Mouse (Mus musculus) E14TG2a.4 (cell line): ENCODE results near the gene Tecpr1.
A peak's percentile ranks its signal among the peaks of the same experiment; 100 is the strongest.

Source experiments
- H3K27me3 ChIP-seq: 2 replicates; pipeline ENCODE4 v1.6.1; 2014; ENCODE audit warnings: low read length, control low read depth; ENCODE audit not compliant: insufficient read depth
- H3K36me3 ChIP-seq: 2 replicates; pipeline ENCODE4 v1.6.1; 2014; ENCODE audit warnings: low read length, control low read depth; ENCODE audit not compliant: insufficient read depth
- H3K4me1 ChIP-seq: replicated peaks from 2 replicates; pipeline ENCODE4 v1.6.1; 2014; ENCODE audit warnings: low read depth, low read length, control low read depth
- H3K4me3 ChIP-seq: replicated peaks from 2 replicates; pipeline ENCODE4 v1.5.1; 2014; ENCODE audit warnings: mild to moderate bottlenecking, low read length
- H3K9me3 ChIP-seq: 2 replicates; pipeline ENCODE4 v1.6.1; 2014; ENCODE audit warnings: low read length, control low read depth
- CTCF ChIP-seq: conservative IDR thresholded peaks from 2 replicates; pipeline ENCODE4 v1.5.1; 2014; ENCODE audit warnings: low read length
- NANOG ChIP-seq: IDR thresholded peaks from 2 replicates; pipeline ENCODE4 v1.6.1; 2014; ENCODE audit warnings: borderline replicate concordance, low read length, mixed read lengths
- POU5F1 ChIP-seq: IDR thresholded peaks from 2 replicates; pipeline ENCODE4 v1.6.1; 2014; ENCODE audit warnings: low read length, borderline replicate concordance

The Tecpr1 gene

GRCm38 (mm10) chr5:144214453-144214852 lies 9.0 kb downstream of the Tecpr1 start:
- peak overlapping the region; percentile 54; the same call in 1 of the 2 replicates for H3K4me3 ChIP-seq
- no peaks in the 10 kb centered on the region for H3K9me3 ChIP-seq
- peaks cover 18% of the 10 kb centered on the region for H3K36me3 ChIP-seq
- peak; percentile 97 for TF ChIP-seq CTCF
- no peak for TF ChIP-seq NANOG
- H3K4me1 ChIP-seq: peaks cover 63% of the 10 kb centered on the region
- no peaks in the 10 kb centered on the region for H3K27me3 ChIP-seq

GRCm38 (mm10) chr5:144207478-144207877 lies 15.9 kb downstream of the Tecpr1 start:
- H3K9me3 ChIP-seq: no peaks in the 10 kb centered on the region
- peaks cover 28% of the 10 kb centered on the region for H3K36me3 ChIP-seq
- H3K4me1 ChIP-seq: peaks cover 45% of the 10 kb centered on the region
- no peaks in the 10 kb centered on the region for H3K27me3 ChIP-seq
- TF ChIP-seq CTCF (peak; percentile 94), NANOG (no peak)
- no peak overlapping the region for H3K4me3 ChIP-seq

- TF ChIP-seq CTCF (no peak), NANOG (no peak), POU5F1 (no peak)
- Histone ChIP-seq H3K9me3 (no peaks in the 10 kb centered on the region), H3K4me3 (no peak overlapping the region), H3K36me3 (peaks cover 20% of the 10 kb centered on the region), H3K27me3 (no peaks in the 10 kb centered on the region), H3K4me1 (peaks cover 32% of the 10 kb centered on the region)
Observed at GRCm38 (mm10) chr5:144206069-144206468, 17.3 kb downstream of the Tecpr1 start.

- H3K27me3 ChIP-seq: no peaks in the 10 kb centered on the region
- H3K9me3 ChIP-seq: no peaks in the 10 kb centered on the region
- TF ChIP-seq NANOG (no peak), POU5F1 (no peak), CTCF (no peak)
- 0 out of 2 replicates have a peak overlapping the region, but pooled peaks have one; percentile 20 for H3K4me3 ChIP-seq
- peaks cover 21% of the 10 kb centered on the region for H3K36me3 ChIP-seq
- H3K4me1 ChIP-seq: peaks cover 35% of the 10 kb centered on the region
Observed at GRCm38 (mm10) chr5:144204911-144205310, 18.5 kb downstream of the Tecpr1 start.

- Histone ChIP-seq H3K36me3 (peaks cover 24% of the 10 kb centered on the region), H3K4me1 (peaks cover 33% of the 10 kb centered on the region), H3K9me3 (no peaks in the 10 kb centered on the region), H3K27me3 (no peaks in the 10 kb centered on the region), H3K4me3 (0 out of 2 replicates have a peak overlapping the region, but pooled peaks have one; percentile 20)
- TF ChIP-seq NANOG (no peak), POU5F1 (no peak), CTCF (no peak)
Observed at GRCm38 (mm10) chr5:144204303-144204702, 19.1 kb downstream of the Tecpr1 start.

- no peak for TF ChIP-seq NANOG
- no peak for TF ChIP-seq POU5F1
- TF ChIP-seq CTCF: no peak
- Histone ChIP-seq H3K36me3 (peaks cover 26% of the 10 kb centered on the region), H3K4me1 (peaks cover 35% of the 10 kb centered on the region), H3K4me3 (no peak overlapping the region), H3K27me3 (no peaks in the 10 kb centered on the region), H3K9me3 (no peaks in the 10 kb centered on the region)
Observed at GRCm38 (mm10) chr5:144203398-144203959, 19.9 kb downstream of the Tecpr1 start.

GRCm38 (mm10) chr5:144202430-144202829 lies 21.0 kb downstream of the Tecpr1 start:
- Histone ChIP-seq H3K9me3 (no peaks in the 10 kb centered on the region), H3K27me3 (no peaks in the 10 kb centered on the region)
- TF ChIP-seq CTCF (peak; percentile 91), POU5F1 (no peak)

GRCm38 (mm10) chr5:144200616-144201015 lies 22.8 kb downstream of the Tecpr1 start:
- H3K4me1 ChIP-seq: peaks cover 38% of the 10 kb centered on the region
- no peaks in the 10 kb centered on the region for H3K27me3 ChIP-seq
- no peaks in the 10 kb centered on the region for H3K9me3 ChIP-seq
- no peak for TF ChIP-seq NANOG
- TF ChIP-seq POU5F1: no peak
- TF ChIP-seq CTCF: no peak
- no peak overlapping the region; the same call in 1 of the 2 replicates for H3K4me3 ChIP-seq
- peaks cover 18% of the 10 kb centered on the region for H3K36me3 ChIP-seq

More at GRCm38 (mm10) chr5:144202430-144202829, 21.0 kb downstream of the Tecpr1 start:
- H3K36me3 ChIP-seq: peaks cover 30% of the 10 kb centered on the region
- no peak overlapping the region for H3K4me3 ChIP-seq
- peaks cover 27% of the 10 kb centered on the region for H3K4me1 ChIP-seq

GRCm38 (mm10) chr5:144195567-144195966 lies 27.8 kb downstream of the Tecpr1 start:
- peaks cover 63% of the 10 kb centered on the region for H3K4me1 ChIP-seq
- H3K4me3 ChIP-seq: no peak overlapping the region
- H3K27me3 ChIP-seq: peaks cover 13% of the 10 kb centered on the region
- H3K9me3 ChIP-seq: no peaks in the 10 kb centered on the region
- TF ChIP-seq NANOG: no peak
- TF ChIP-seq CTCF: no peak
- peaks cover 13% of the 10 kb centered on the region; the same call in 1 of the 2 replicates for H3K36me3 ChIP-seq
